Mouse (Mus musculus) megakaryocyte-erythroid progenitor cell, adult 5-6 weeks (primary cell): ENCODE measurements around the gene Tuba1b. TPM values are rescaled to one million over a fixed set of nuclear protein-coding genes. Genes with fewer than 3 reads are reported as not detected.
"Not testable (repeated sequence)": the region's sequence is repeated elsewhere in the genome, so short reads cannot be mapped to it uniquely, and the experiment has no call there.

Source experiments
- ATAC-seq: replicated peaks from 2 replicates; pipeline ENCODE4 v1.8.0; 2016; ENCODE audit warnings: mild to moderate bottlenecking, inconsistent platforms; ENCODE audit not compliant: severe bottlenecking, poor library complexity, low FRiP score, low TSS enrichment
- total RNA-seq, 2 experiments: library from RNA; stranded (forward) in 1 of 2; stranded (reverse) in 1 of 2; fragments of 200-1000, 215-1000 nt in 1 of 2; fragments of >200 nt in 1 of 2; fragmentation: Nextera tagmentation in 1 of 2; gene quantifications; 2 replicates each; pipeline ENCODE4 v1.2.3; 2014 to 2017

The Tuba1b gene
- total RNA-seq, 2 experiments from 2014 or later, result 969 to 3,225 TPM

GRCm38 (mm10) chr15:98955324-98955723 is 21.0 kb upstream of the Tuba1b start:
- no peak for ATAC-seq

GRCm38 (mm10) chr15:98954425-98955253 is 20.3 kb upstream of the Tuba1b start:
- no peak for ATAC-seq

- peak; percentile 82 for ATAC-seq
These were observed 19.3 kb upstream of the Tuba1b start, which contains the start of the genes Gm49450 and Tuba1a for GRCm38 (mm10) chr15:98953401-98954356. Gene Gm49450, minus strand, starts transcription at chr15:98953551. Gene Tuba1a, minus strand, starts transcription at chr15:98953703.

- peak; percentile 87 for ATAC-seq
These were observed 18.5 kb upstream of the Tuba1b start for GRCm38 (mm10) chr15:98952751-98953400.

- no peak for ATAC-seq
These were observed 17.7 kb upstream of the Tuba1b start for GRCm38 (mm10) chr15:98952063-98952455.

- not testable (repeated sequence) for ATAC-seq
These were observed 17.0 kb upstream of the Tuba1b start for GRCm38 (mm10) chr15:98951122-98952062.

- ATAC-seq, result no peak
These were observed 15.2 kb upstream of the Tuba1b start for GRCm38 (mm10) chr15:98949607-98949892.

- no peak for ATAC-seq
These were observed 14.7 kb upstream of the Tuba1b start for GRCm38 (mm10) chr15:98948857-98949606.

GRCm38 (mm10) chr15:98948382-98948781 is 14.0 kb upstream of the Tuba1b start:
- ATAC-seq, result no peak

GRCm38 (mm10) chr15:98947884-98948283 is 13.5 kb upstream of the Tuba1b start:
- ATAC-seq, result no peak

- no peak for ATAC-seq
These were observed 8.8 kb upstream of the Tuba1b start for GRCm38 (mm10) chr15:98943133-98943532.

GRCm38 (mm10) chr15:98942081-98942480 is 7.7 kb upstream of the Tuba1b start:
- ATAC-seq, result no peak

- no peak for ATAC-seq
These were observed 7.2 kb upstream of the Tuba1b start for GRCm38 (mm10) chr15:98941539-98941938.

GRCm38 (mm10) chr15:98940816-98941215 is 6.5 kb upstream of the Tuba1b start:
- peak; percentile 46; the same call in 1 of the 2 replicates for ATAC-seq

- peak; percentile 66 for ATAC-seq
These were observed 540 bp downstream of the Tuba1b start for GRCm38 (mm10) chr15:98933833-98934216.

GRCm38 (mm10) chr15:98933004-98933671 is 1.2 kb downstream of the Tuba1b start:
- ATAC-seq, result not testable (repeated sequence)

- ATAC-seq, result no peak
These were observed 3.4 kb downstream of the Tuba1b start for GRCm38 (mm10) chr15:98930998-98931397.
